Mouse (Mus musculus): Measurements from ENCODE around the gene Ttll12.

- TF ChIP-seq CTCF (IDR thresholded peaks at IDR 0.05; ENCODE audit: insufficient read depth, low read length) (no peak), POLR2A (IDR thresholded peaks at IDR 0.05; ENCODE audit: borderline replicate concordance, extremely low read depth, low read depth, low read length) (no peak)
Observed at GRCm38 (mm10) chr15:83529765-83530164, 65.2 kb downstream of the Ttll12 start.

Data from lung, adult 2 months (tissue).